Mouse (Mus musculus) heart, embryonic 12.5 days (tissue): ENCODE data around the gene Ppp1r9b. TPM values are rescaled to one million over a fixed set of nuclear protein-coding genes. Genes with fewer than 3 reads are reported as not detected.

Experiments
- ATAC-seq: fragments of 200-750 bp; cut with Nextera tagmentation; 2 replicates; pipeline ENCODE4 v1.8.0; 2017; ENCODE audit warnings: moderate TSS enrichment, moderate library complexity; ENCODE audit not compliant: insufficient number of reproducible peaks, low FRiP score
- H3K27ac ChIP-seq: fragments of 300-500 bp; sonication (generic); 2 replicates; pipeline ENCODE4 v1.5.1; 2016; ENCODE audit warnings: mild to moderate bottlenecking, moderate library complexity; ENCODE audit not compliant: poor library complexity, severe bottlenecking
- H3K27me3 ChIP-seq: fragments of 300-500 bp; sonication (generic); replicated peaks from 2 replicates; pipeline ENCODE4 v1.6.1; 2016; ENCODE audit warnings: mild to moderate bottlenecking, moderate library complexity
- H3K36me3 ChIP-seq: fragments of 300-500 bp; sonication (generic); 2 replicates; pipeline ENCODE4 v1.6.1; 2016; ENCODE audit warnings: mild to moderate bottlenecking, moderate library complexity
- H3K4me1 ChIP-seq: fragments of 300-500 bp; sonication (generic); replicated peaks from 2 replicates; pipeline ENCODE4 v1.6.1; 2016; ENCODE audit warnings: mild to moderate bottlenecking
- H3K4me2 ChIP-seq: fragments of 300-500 bp; sonication (generic); 2 replicates; pipeline ENCODE4 v1.6.1; 2016; ENCODE audit warnings: mild to moderate bottlenecking, moderate library complexity
- H3K4me3 ChIP-seq: fragments of 300-500 bp; sonication (generic); 2 replicates; pipeline ENCODE4 v1.5.1; 2016; ENCODE audit warnings: mild to moderate bottlenecking
- H3K9ac ChIP-seq: fragments of 300-500 bp; sonication (generic); 2 replicates; pipeline ENCODE4 v1.6.1; 2016; ENCODE audit warnings: mild to moderate bottlenecking, moderate library complexity
- H3K9me3 ChIP-seq: fragments of 300-500 bp; sonication (generic); replicated peaks from 2 replicates; pipeline ENCODE4 v1.6.1; 2016; ENCODE audit warnings: mild to moderate bottlenecking, moderate library complexity
- WGBS: fragments of 180-500 bp; shearing (Covaris S2); methylation state at CpG from one replicate; pipeline ENCODE4 v1.1.7; 2016; 5-methylcytosine and 5-hydroxymethylcytosine counted together
- polyA plus RNA-seq: library from polyadenylated mRNA; unstranded; fragments of >200 nt; fragmentation: Nextera tagmentation; extraction: Ambion mirVana; gene quantifications from 2 replicates; pipeline ENCODE4 v1.2.1, GENCODE M21; 2016

Gene Ppp1r9b
- polyA plus RNA-seq, 1 experiment from 2014 or later, result 10.4 TPM

GRCm38 (mm10) chr11:94976199-94976598, 14.6 kb upstream of the Ppp1r9b start, which contains the start of gene Sgca:
Gene Sgca, minus strand, starts transcription at chr11:94976327.
- WGBS, result 44% methylated on average over 5 of the region's 5 CpGs
- no peak for ATAC-seq
- H3K36me3 ChIP-seq, result no peaks in the 10 kb centered on the region
- peaks cover 60% of the 10 kb centered on the region for H3K4me1 ChIP-seq
- no peaks in the 10 kb centered on the region for H3K27me3 ChIP-seq
- H3K27ac ChIP-seq, result peak within 1 kb of the TSS; percentile 64
- peak within 1 kb of the TSS; percentile 35; the same call in 1 of the 2 replicates for H3K9ac ChIP-seq
- no peaks in the 10 kb centered on the region for H3K9me3 ChIP-seq
- H3K4me2 ChIP-seq, result 0 out of 2 replicates have a peak within 1 kb of the TSS, but pooled peaks have one; percentile 1
- H3K4me3 ChIP-seq, result no peak within 1 kb of the TSS

GRCm38 (mm10) chr11:94978178-94978915, 12.5 kb upstream of the Ppp1r9b start:
- Histone ChIP-seq H3K4me3 (no peak overlapping the region), H3K4me1 (peaks cover 47% of the 10 kb centered on the region), H3K36me3 (no peaks in the 10 kb centered on the region), H3K9me3 (no peaks in the 10 kb centered on the region), H3K27me3 (no peaks in the 10 kb centered on the region), H3K4me2 (peak overlapping the region; percentile 50), H3K27ac (0 out of 2 replicates have a peak overlapping the region, but pooled peaks have one; percentile 3), H3K9ac (no peak overlapping the region)
- ATAC-seq, result no peak
- WGBS, result 41% methylated on average over 9 of the region's 9 CpGs

- no peaks in the 10 kb centered on the region for H3K36me3 ChIP-seq
- no peak overlapping the region for H3K4me3 ChIP-seq
- H3K27ac ChIP-seq, result no peak overlapping the region
- H3K9ac ChIP-seq, result no peak overlapping the region
- no peaks in the 10 kb centered on the region for H3K27me3 ChIP-seq
- WGBS, result under 1% methylated on average over 20 of the region's 20 CpGs
- peaks cover 42% of the 10 kb centered on the region for H3K4me1 ChIP-seq
- H3K9me3 ChIP-seq, result no peaks in the 10 kb centered on the region
- peak; percentile 92 for ATAC-seq
- peak overlapping the region; percentile 50 for H3K4me2 ChIP-seq
Observed at GRCm38 (mm10) chr11:94978947-94979346, 11.9 kb upstream of the Ppp1r9b start.

- peaks cover 39% of the 10 kb centered on the region for H3K4me1 ChIP-seq
- no peaks in the 10 kb centered on the region for H3K36me3 ChIP-seq
- ATAC-seq, result no peak
- 74% methylated on average over 11 of the region's 11 CpGs for WGBS
- no peaks in the 10 kb centered on the region for H3K9me3 ChIP-seq
- H3K27me3 ChIP-seq, result no peaks in the 10 kb centered on the region
- 0 out of 2 replicates have a peak overlapping the region, but pooled peaks have one; percentile 9 for H3K27ac ChIP-seq
- peak overlapping the region; percentile 50 for H3K4me2 ChIP-seq
- no peak overlapping the region for H3K4me3 ChIP-seq
- no peak overlapping the region for H3K9ac ChIP-seq
Observed at GRCm38 (mm10) chr11:94979462-94980179, 11.2 kb upstream of the Ppp1r9b start.

- no peak for ATAC-seq
- 45% methylated on average over 1 of the region's 1 CpGs for WGBS
- Histone ChIP-seq H3K27me3 (no peaks in the 10 kb centered on the region), H3K27ac (no peak overlapping the region), H3K36me3 (no peaks in the 10 kb centered on the region), H3K9me3 (no peaks in the 10 kb centered on the region), H3K4me1 (peaks cover 41% of the 10 kb centered on the region), H3K4me3 (no peak overlapping the region), H3K4me2 (no peak overlapping the region), H3K9ac (peak overlapping the region; percentile 40; the same call in 1 of the 2 replicates)
Observed at GRCm38 (mm10) chr11:94985140-94985539, 5.7 kb upstream of the Ppp1r9b start.

GRCm38 (mm10) chr11:94985822-94986221, 5.0 kb upstream of the Ppp1r9b start:
- 65% methylated on average over 5 of the region's 5 CpGs for WGBS
- H3K4me1 ChIP-seq, result peaks cover 45% of the 10 kb centered on the region

GRCm38 (mm10) chr11:94986435-94986834, 4.4 kb upstream of the Ppp1r9b start:
- Histone ChIP-seq H3K4me1 (peaks cover 45% of the 10 kb centered on the region), H3K4me3 (no peak overlapping the region), H3K9ac (no peak overlapping the region), H3K27me3 (no peaks in the 10 kb centered on the region), H3K4me2 (no peak overlapping the region), H3K9me3 (no peaks in the 10 kb centered on the region), H3K36me3 (no peaks in the 10 kb centered on the region), H3K27ac (no peak overlapping the region)
- no peak for ATAC-seq
- 64% methylated on average over 2 of the region's 2 CpGs for WGBS

More at GRCm38 (mm10) chr11:94985822-94986221, 5.0 kb upstream of the Ppp1r9b start:
- Histone ChIP-seq H3K9me3 (no peaks in the 10 kb centered on the region), H3K36me3 (no peaks in the 10 kb centered on the region), H3K27ac (no peak overlapping the region), H3K27me3 (no peaks in the 10 kb centered on the region), H3K4me3 (no peak overlapping the region), H3K4me2 (no peak overlapping the region), H3K9ac (no peak overlapping the region)
- no peak for ATAC-seq

- no peak for ATAC-seq
- no peak overlapping the region for H3K4me2 ChIP-seq
- H3K4me3 ChIP-seq, result no peak overlapping the region
- peaks cover 48% of the 10 kb centered on the region for H3K4me1 ChIP-seq
- 57% methylated on average over 6 of the region's 6 CpGs for WGBS
- no peaks in the 10 kb centered on the region for H3K9me3 ChIP-seq
- H3K27me3 ChIP-seq, result no peaks in the 10 kb centered on the region
- no peak overlapping the region for H3K27ac ChIP-seq
- H3K36me3 ChIP-seq, result no peaks in the 10 kb centered on the region
- H3K9ac ChIP-seq, result no peak overlapping the region
Observed at GRCm38 (mm10) chr11:94987341-94987740, 3.5 kb upstream of the Ppp1r9b start.

- no peak for ATAC-seq
- Histone ChIP-seq H3K9me3 (no peaks in the 10 kb centered on the region), H3K9ac (0 out of 2 replicates have a peak overlapping the region, but pooled peaks have one; percentile 37), H3K36me3 (no peaks in the 10 kb centered on the region), H3K4me2 (no peak overlapping the region), H3K4me1 (peaks cover 53% of the 10 kb centered on the region), H3K4me3 (no peak overlapping the region), H3K27me3 (no peaks in the 10 kb centered on the region), H3K27ac (no peak overlapping the region)
- WGBS, result 75% methylated on average over 8 of the region's 8 CpGs
Observed at GRCm38 (mm10) chr11:94987851-94988250, 3.0 kb upstream of the Ppp1r9b start.

- Histone ChIP-seq H3K4me1 (peaks cover 64% of the 10 kb centered on the region), H3K27ac (peak overlapping the region; percentile 95), H3K4me2 (peak overlapping the region; percentile 98), H3K4me3 (peak overlapping the region; percentile 95), H3K9me3 (no peaks in the 10 kb centered on the region), H3K27me3 (no peaks in the 10 kb centered on the region), H3K36me3 (no peaks in the 10 kb centered on the region), H3K9ac (peak overlapping the region; percentile 75)
- 20% methylated on average over 10 of the region's 10 CpGs for WGBS
- no peak for ATAC-seq
Observed at GRCm38 (mm10) chr11:94988780-94989561, 1.9 kb upstream of the Ppp1r9b start.
